Mouse (Mus musculus): ENCODE measurements around the gene Tmem214.

Gene Tmem214

GRCm38 (mm10) chr5:30915974-30916433, 48.2 kb downstream of the Tmem214 start:
- DNase-seq = peak; percentile 91 to 98

- DNase-seq = no peak
Observed at GRCm38 (mm10) chr5:30916841-30917240, 49.0 kb downstream of the Tmem214 start.

GRCm38 (mm10) chr5:30917348-30917747, 49.5 kb downstream of the Tmem214 start:
- DNase-seq = no peak

GRCm38 (mm10) chr5:30917891-30918670, 50.3 kb downstream of the Tmem214 start:
- no peak for DNase-seq

- no peak for DNase-seq
Observed at GRCm38 (mm10) chr5:30918691-30919090, 50.9 kb downstream of the Tmem214 start.

- no peak for DNase-seq
Observed at GRCm38 (mm10) chr5:30919831-30920614, 52.2 kb downstream of the Tmem214 start.

GRCm38 (mm10) chr5:30920621-30921020, 52.8 kb downstream of the Tmem214 start:
- DNase-seq = peak; percentile 57 to 64

GRCm38 (mm10) chr5:30921256-30922033, 53.6 kb downstream of the Tmem214 start, which contains the start of gene Khk:
Gene Khk, plus strand, starts transcription at chr5:30921431.
- peak; percentile 93 to 98 for DNase-seq

- DNase-seq = peak in 1 of 2 experiments; percentile 39
Observed at GRCm38 (mm10) chr5:30922581-30923041, 54.8 kb downstream of the Tmem214 start.

- no peak for DNase-seq
Observed at GRCm38 (mm10) chr5:30923119-30923518, 55.3 kb downstream of the Tmem214 start.

GRCm38 (mm10) chr5:30924614-30925013, 56.8 kb downstream of the Tmem214 start:
- DNase-seq = peak in 1 of 2 experiments; percentile 56

- peak; percentile 84 to 93 for DNase-seq
Observed at GRCm38 (mm10) chr5:30925217-30925616, 57.4 kb downstream of the Tmem214 start.

GRCm38 (mm10) chr5:30926073-30926472, 58.3 kb downstream of the Tmem214 start:
- DNase-seq = peak; percentile 74 to 90

- peak in 1 of 2 experiments; percentile 54 for DNase-seq
Observed at GRCm38 (mm10) chr5:30927945-30928529, 60.2 kb downstream of the Tmem214 start.
